Comparison of ENCODE assay signal across 8 mouse cellular contexts in genomic region chr2:21142616-21143015, GRCm38 (mm10).
DNase-seq lines count a peak whose midpoint lies in the region; ATAC-seq and TF ChIP-seq lines count a peak whose summit lies in the region.

No protein-coding gene starts in this region.

- no peak for DNase-seq in liver, embryonic 11.5 days (ENCODE audit: low spot score)
- DNase-seq in liver: no peak
- DNase-seq in left cerebral cortex, adult 2 months (ENCODE audit: extremely low spot score in 1 of 2, low spot score in 2 of 2): no peak
- no peak for DNase-seq in spleen, adult 12 weeks (ENCODE audit: low spot score)
- no peak for DNase-seq in cerebellum, adult 11 months

- no peaks in the 10 kb centered on the region for H3K9me3 ChIP-seq in liver, embryonic 11.5 days (ENCODE audit: control insufficient read depth, low read length)
- no peaks in the 10 kb centered on the region; the same call in 1 of the 2 replicates for H3K9me3 ChIP-seq in forebrain, embryonic 15.5 days

- 26% methylated on average over 2 of the region's 2 CpGs for WGBS in liver, embryonic 11.5 days
- WGBS in forebrain, embryonic 15.5 days: 11% methylated on average over 2 of the region's 2 CpGs

- no peak for ATAC-seq in liver, embryonic 11.5 days (replicated peaks; ENCODE audit: low FRiP score)
- peak; percentile 6; the same call in 1 of the 2 replicates for ATAC-seq in forebrain, embryonic 15.5 days (replicated peaks)
- ATAC-seq in monocyte, adult 5-6 weeks (replicated peaks; ENCODE audit: insufficient number of reproducible peaks, low FRiP score, low TSS enrichment, poor library complexity, severe bottlenecking): no peak

- no peak for TF ChIP-seq POLR2A in myocyte (IDR thresholded peaks at IDR 0.05; ENCODE audit: insufficient read length, low read depth)

- no peak for TF ChIP-seq CTCF in left cerebral cortex, adult 2 months (IDR thresholded peaks at IDR 0.05)

- peaks cover 9% of the 10 kb centered on the region for H3K27me3 ChIP-seq in liver, embryonic 11.5 days (replicated peaks; ENCODE audit: control insufficient read depth, insufficient read depth, low read length)
- H3K27me3 ChIP-seq in forebrain, embryonic 15.5 days: no peaks in the 10 kb centered on the region
- H3K27me3 ChIP-seq in myocyte (ENCODE audit: control insufficient read depth, insufficient read depth, insufficient read length): no peaks in the 10 kb centered on the region

- H3K4me2 ChIP-seq in liver, embryonic 11.5 days: peak overlapping the region; percentile 90
- H3K4me2 ChIP-seq in forebrain, embryonic 15.5 days (replicated peaks): peak overlapping the region; percentile 95
- peak overlapping the region; percentile 68 for H3K4me2 ChIP-seq in myocyte (ENCODE audit: low read depth)

- H3K79me2 ChIP-seq in myocyte (ENCODE audit: control insufficient read depth, insufficient read depth): no peaks in the 10 kb centered on the region

- no peak overlapping the region for H3K4me3 ChIP-seq in liver, embryonic 11.5 days (ENCODE audit: low read depth, low read length)
- peak overlapping the region; percentile 62 for H3K4me3 ChIP-seq in forebrain, embryonic 15.5 days
- H3K4me3 ChIP-seq in left cerebral cortex, adult 2 months: peak overlapping the region; percentile 58
- no peak overlapping the region for H3K4me3 ChIP-seq in myocyte

- no peak overlapping the region for H3ac ChIP-seq in myocyte (ENCODE audit: control insufficient read depth, insufficient read length)

- no peak overlapping the region for H3K9ac ChIP-seq in liver, embryonic 11.5 days (ENCODE audit: low read depth, low read length)
- peak overlapping the region; percentile 75 for H3K9ac ChIP-seq in forebrain, embryonic 15.5 days (replicated peaks)

- intact Hi-C loops in left cerebral cortex, adult 2 months (cut with DNase I): loop anchor here (5.0 kb wide), 1 partner anchor 85 kb away; no protein-coding TSS in a partner anchor

- H3K27ac ChIP-seq in liver, embryonic 11.5 days (ENCODE audit: low read depth, low read length): no peak overlapping the region
- peak overlapping the region; percentile 88 for H3K27ac ChIP-seq in forebrain, embryonic 15.5 days (replicated peaks)
- peak overlapping the region; percentile 73 for H3K27ac ChIP-seq in left cerebral cortex, adult 2 months

- no peaks in the 10 kb centered on the region for H3K4me1 ChIP-seq in liver, embryonic 11.5 days (replicated peaks; ENCODE audit: control insufficient read depth, insufficient read depth, low read length)
- H3K4me1 ChIP-seq in forebrain, embryonic 15.5 days: peaks cover 18% of the 10 kb centered on the region

- no peaks in the 10 kb centered on the region for H3K36me3 ChIP-seq in liver, embryonic 11.5 days (ENCODE audit: control insufficient read depth, insufficient read depth, low read length)
- H3K36me3 ChIP-seq in forebrain, embryonic 15.5 days: no peaks in the 10 kb centered on the region
- no peaks in the 10 kb centered on the region for H3K36me3 ChIP-seq in myocyte (ENCODE audit: control insufficient read depth, insufficient read depth)

TF ChIP-seq in myocyte, 11 proteins besides CTCF, POLR2A, EP300 and RAD21:
- TF ChIP-seq MYOD1 (IDR thresholded peaks at IDR 0.05; ENCODE audit: control insufficient read depth in 1 of 3, insufficient read length in 2 of 3, low read depth in 2 of 3) (no peak), TCF3 (IDR thresholded peaks at IDR 0.05; ENCODE audit: insufficient read length, low read depth) (no peak), POLR2AphosphoS2 (IDR thresholded peaks at IDR 0.05; ENCODE audit: insufficient read length, low read depth) (no peak), USF1 (IDR thresholded peaks at IDR 0.05; ENCODE audit: low read depth) (no peak), MYOG (IDR thresholded peaks at IDR 0.05; ENCODE audit: control insufficient read depth in 1 of 3, insufficient read depth in 1 of 3, insufficient read length in 2 of 3, low read depth in 2 of 3) (no peak), MAX (IDR thresholded peaks at IDR 0.05; ENCODE audit: low read depth) (no peak), SRF (IDR thresholded peaks at IDR 0.05; ENCODE audit: control insufficient read depth, insufficient read length, low read depth) (no peak), TCF12 (IDR thresholded peaks at IDR 0.05; ENCODE audit: insufficient read depth, poor library complexity, severe bottlenecking) (no peak), CEBPB (IDR thresholded peaks at IDR 0.05; ENCODE audit: insufficient read depth, poor library complexity, severe bottlenecking) (no peak), E2F4 (IDR thresholded peaks at IDR 0.05; ENCODE audit: insufficient read depth) (no peak), REST (IDR thresholded peaks at IDR 0.05; ENCODE audit: insufficient read depth, insufficient read length) (no peak)

Comparison
In these comparisons a context has a peak if more than half of its experiments do, and no peak if none do; other contexts are left out.
1. H3K4me3 ChIP-seq: peak in forebrain, embryonic 15.5 days (single experiment) and left cerebral cortex, adult 2 months (single experiment); none in liver, embryonic 11.5 days (single experiment) and myocyte (single experiment).
2. Peak in every context shown above with its lines, with median percentiles within 50 percentile points of each other: H3K4me2 ChIP-seq.